Mouse (Mus musculus) cerebellum, adult 9-10 months (tissue): ENCODE data around the gene Timm13.

Experiments used
- DNase-seq: peaks from one replicate; pipeline ENCODE4 v3.0.0; 2022

Gene Timm13

DNA sequence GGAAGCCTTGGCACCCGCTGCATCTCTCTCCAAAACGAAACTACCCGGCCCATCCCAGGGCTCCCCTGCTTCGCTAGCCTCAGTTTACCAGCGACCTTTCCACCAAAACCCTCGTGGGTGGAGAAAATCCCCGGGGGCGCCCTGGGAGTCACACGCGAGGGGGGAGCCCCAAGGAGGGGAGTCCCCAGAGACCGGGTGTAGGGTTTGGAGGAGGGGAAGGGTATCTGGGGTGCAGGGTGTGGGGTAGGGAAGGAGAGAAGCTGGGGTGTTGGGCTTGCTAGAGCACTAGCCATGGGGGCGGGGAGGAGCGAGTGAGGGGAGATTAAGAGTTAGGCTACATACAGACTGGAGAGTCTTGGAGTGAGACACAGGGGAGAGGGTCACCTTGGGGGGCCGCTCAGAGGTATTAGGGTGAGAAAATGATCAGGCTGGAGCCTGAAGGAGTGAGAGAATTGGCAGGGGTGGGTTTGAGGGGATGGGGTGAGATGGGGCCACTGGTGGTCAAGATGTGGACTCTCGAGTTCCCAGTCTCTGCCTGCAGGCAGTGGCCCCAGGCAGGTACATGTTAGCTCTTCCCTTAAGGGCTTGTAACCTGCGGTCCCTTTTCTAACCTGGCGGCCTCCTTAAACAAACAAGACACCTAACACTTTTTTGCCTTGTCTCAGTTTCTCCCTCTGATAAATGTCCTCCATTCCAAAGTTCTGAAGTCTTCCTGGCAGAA lies 32.1 kb upstream of the Timm13 start:
- peak; percentile 45 for DNase-seq

DNA sequence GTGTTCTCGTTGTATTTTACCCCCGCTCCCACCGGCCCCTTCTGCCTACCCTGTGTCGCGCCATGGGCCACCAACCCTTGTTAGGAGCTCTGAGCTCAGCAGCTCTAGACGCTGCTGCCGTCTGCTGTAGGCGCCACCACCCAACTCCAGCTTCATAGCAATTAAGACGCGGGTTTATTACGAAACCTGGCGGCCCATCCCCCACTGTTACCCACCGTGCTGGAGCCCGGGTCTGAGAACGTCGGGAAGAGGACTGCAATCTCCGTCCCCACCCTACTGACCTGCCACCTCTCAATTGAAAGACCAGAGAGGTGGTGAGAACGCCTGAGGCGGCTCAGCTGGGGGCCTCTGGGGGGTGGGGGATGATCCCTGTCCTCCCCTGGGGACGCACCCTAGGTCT lies 31.4 kb upstream of the Timm13 start:
- DNase-seq, result peak; percentile 48

DNA sequence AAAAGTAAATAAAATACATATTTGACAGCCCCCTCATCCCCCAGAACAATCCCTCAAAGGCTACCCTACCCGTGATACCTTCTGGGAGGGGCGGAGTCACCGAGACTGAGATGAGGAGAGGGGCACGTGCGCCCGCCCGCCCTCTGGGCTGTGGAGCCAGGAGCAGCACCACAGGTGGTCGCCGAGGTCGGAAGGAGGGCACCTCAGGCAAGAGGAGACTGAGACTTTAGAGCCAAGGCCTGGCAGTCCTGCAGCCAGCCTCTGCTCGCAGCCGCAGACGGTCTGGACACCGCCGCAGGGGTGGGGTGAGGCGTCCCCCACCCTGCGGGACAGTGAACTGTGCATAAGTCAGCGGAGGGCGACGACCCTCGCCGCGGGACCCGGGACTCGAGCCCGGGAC lies 30.9 kb upstream of the Timm13 start:
- no peak for DNase-seq

DNA sequence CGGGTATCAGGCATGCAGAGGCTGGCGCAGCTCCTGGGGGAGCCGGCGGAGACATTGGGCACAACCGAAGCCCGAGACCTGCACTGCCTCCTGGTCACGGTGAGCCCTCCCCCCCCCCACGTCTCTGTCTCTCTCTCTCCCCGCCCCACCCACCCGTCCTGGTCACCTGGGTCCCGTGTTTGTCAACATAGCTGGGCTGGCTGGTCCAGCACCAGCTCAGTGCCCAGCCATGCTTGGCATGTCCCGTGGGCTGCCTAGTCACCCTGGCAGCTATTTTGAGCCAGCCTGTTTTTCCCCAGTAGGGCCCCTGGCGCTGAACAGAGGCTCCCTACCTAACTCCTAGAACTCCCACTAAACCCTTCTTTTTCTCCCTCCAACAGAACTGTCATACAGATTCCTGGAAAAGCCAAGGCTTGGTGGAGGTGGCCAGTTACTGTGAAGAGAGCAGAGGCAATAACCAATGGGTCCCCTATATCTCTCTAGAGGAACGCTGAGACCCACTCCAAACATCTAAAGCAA lies 30.4 kb upstream of the Timm13 start:
- peak; percentile 55 for DNase-seq

DNA sequence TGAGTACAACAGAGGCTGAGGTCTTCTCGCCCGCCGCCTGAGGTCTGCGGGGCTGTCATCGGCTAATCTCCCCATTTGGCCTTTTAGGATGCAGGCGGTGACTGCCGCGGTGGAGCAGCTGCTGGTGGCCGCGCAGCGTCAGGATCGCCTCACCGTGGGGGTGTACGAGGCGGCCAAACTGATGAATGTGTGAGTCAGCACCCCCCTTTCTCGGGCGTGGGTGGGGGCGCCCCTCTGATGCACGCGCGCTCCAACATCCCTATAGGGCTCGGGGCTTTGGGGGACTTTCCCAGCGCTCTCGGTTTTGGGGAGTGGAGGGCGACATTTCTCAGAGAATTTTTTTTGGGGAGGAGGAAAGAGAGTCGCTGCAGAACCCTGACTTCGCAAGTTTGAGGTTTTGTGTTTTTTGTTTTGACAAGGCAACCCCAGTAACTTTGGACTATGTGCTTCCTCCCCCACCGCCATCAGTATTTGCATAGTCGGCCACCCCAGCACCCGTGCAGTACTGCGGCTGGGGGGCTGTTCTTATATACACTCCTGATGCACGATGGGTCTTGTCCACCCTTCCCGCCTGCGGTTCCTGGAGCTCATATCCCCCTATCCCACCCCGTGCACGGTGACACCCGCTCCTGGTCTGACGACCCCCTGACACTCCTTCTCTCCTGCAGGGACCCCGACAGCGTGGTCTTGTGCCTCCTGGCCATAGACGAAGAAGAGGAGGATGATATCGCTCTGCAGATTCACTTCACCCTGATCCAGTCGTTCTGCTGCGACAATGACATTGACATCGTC lies 29.8 kb upstream of the Timm13 start:
- peak; percentile 72 for DNase-seq

DNA sequence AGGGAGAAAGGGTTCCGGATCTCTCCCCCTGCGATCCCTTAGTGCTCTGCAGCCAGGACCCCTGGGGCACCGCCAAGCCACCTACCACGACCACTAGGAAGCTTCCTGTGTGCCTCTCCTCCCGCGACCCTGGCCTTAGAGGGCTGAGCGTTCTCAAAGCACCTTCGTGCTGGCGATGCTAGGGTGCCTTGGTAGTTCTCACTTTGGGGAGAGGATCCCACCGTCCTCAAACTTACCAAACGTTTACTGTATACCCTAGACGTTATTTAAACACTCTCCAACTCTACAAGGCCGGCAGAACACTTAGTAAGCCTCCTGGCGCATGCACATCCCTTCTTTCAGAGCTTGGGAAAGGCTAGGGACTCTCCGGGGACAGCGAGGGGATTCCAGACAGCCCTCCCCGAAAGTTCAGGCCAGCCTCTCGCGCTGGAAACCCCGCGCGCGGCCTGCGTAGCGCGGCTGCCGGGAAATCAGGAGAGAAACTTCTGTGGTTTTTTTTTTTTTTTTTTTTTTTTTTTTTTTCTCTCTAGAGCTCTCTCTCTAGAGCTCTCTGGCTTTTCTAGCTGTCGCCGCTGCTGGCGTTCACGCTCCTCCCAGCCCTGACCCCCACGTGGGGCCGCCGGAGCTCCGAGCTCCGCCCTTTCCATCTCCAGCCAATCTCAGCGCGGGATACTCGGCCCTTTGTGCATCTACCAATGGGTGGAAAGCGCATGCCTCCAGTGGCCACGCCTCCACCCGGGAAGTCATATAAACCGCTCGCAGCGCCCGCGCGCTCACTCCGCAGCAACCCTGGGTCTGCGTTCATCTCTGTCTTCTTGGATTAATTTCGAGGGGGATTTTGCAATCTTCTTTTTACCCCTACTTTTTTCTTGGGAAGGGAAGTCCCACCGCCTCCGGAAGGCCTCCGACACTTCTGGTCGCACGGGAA lies 28.8 kb upstream of the Timm13 start, which contains the start of gene Gadd45b:
Gene Gadd45b, plus strand, starts transcription at position 775 of the 928 bp plus-strand sequence.
- peak; percentile 99 for DNase-seq

DNA sequence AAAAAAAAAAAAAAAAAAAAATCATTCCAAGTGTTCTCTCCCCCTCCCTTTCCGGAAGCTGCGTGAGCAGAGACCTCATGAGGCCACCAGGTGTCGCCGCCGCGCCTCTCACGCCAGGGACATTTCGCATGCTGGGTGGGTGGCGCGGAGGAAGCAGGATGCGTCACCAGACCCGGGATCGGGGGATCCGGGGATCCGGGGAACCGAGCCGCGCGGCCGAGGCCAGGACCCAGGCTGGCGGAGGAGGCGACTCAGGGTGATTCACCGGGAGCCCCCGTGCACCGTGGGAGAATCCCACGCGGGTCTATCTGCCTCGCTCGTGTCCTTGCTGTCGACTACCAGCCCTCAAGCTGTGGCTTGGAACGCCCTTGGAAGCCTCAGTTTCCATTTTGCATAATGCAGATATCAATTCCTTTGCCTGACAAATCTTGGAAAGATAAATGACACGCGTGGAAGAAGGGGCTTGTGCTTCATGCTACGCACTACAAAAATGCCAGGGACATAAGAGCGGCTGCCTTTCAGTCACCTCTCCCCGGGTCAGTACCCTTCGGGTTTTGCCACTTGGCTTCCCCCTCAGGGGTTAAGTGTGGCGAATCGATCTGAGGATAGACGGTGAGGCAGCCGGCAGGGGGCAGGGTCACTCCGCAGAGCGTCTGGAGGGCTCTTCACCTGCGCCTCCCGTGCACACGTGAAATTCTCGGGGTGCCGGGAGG lies 28.0 kb upstream of the Timm13 start:
- peak; percentile 94 for DNase-seq

DNA sequence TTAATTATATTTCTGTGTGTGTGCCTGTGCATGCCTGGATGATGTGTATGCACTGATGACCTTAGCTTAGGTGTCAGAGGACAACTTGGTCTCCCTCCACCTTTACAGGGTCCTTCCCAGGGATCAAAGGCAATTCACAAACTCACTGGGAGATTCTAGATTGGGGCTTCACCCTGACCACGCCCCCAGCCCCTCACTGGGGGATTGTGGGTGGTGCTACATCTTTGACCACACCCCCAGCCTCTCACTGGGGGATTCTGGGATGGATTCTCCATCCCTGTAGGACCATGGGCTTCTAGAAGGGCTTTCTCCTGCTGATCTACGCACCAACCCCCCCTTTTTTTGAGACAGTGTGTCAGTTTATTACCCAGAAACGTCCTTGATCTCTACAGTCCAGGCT lies 24.7 kb upstream of the Timm13 start:
- DNase-seq, result peak; percentile 37

DNA sequence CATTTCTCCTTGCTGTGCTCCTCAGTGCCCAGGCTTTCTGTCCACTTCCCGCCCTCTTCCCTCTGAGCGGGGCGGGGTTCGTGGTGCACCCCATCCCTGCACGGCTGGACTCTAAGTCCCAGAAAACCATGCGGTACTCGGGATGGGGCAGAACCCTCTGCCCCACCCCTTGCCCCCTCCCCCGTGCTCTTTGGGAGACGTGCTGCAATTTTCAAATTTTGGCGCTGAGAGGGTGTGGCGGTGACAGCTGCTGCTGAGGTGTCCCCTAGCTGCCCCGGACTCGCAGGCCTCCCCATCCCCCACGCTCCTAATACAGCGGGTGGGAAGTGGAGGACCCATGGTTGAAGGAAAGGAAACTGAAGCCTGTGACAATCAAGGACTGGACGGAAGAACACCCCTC lies 21.2 kb upstream of the Timm13 start:
- DNase-seq, result no peak

DNA sequence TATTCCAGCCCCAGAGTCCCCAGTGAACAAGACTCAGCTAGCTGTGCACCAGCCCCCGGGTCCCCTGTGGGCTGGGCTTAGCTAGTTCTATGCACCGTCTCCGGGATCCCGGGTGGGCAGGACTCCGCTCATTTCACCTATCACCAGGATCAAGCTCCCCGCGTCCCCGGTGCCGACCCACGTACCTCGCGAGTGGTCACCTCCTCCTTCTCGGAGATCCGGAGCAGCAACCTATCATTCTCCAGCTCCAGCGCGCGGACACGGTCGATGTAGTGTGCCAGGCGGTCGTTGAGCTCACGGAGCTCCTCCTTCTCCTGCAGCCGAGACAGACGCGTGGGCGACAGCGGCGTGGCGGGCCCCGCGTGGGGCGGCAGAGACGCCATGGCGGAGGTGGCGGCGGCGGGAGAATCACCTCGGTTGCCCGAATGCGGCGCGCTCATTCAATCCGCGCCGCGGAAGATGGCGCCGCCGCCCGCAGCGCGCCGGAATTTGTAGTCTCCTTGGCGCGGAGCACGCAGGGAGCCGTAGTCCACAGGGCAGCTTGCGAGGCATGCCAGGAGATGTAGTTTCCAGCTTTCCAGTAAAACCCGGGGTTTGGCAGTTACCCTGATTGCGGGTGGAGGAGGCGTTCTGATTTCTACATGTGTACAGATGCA lies 17.1 kb upstream of the Timm13 start, which contains the start of gene Lmnb2:
Gene Lmnb2, minus strand, starts transcription at position 467 of the 656 bp plus-strand sequence.
- peak; percentile 89 for DNase-seq

DNA sequence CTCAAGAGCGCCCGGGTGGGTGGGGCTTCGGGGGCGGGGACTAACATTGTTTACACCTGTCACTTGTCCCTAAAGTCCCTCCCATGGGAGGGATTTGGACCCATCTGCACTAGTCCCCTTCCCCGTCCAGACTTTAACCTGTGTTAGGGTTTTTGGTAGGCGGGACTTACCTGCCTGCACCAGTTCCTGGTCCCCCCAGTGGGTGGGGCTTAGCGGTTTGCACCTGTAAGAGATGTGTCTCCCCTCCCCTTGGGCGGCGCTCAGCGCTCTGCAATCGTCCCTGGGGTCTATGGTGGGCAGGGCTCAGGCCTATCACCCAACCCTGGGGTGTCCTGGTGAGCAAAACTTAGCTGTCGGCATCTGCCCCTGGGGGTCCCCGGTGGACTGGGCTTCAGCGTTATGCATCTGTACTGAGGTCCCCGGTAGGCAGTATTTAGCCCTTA lies 16.6 kb upstream of the Timm13 start:
- DNase-seq, result peak; percentile 75

DNA sequence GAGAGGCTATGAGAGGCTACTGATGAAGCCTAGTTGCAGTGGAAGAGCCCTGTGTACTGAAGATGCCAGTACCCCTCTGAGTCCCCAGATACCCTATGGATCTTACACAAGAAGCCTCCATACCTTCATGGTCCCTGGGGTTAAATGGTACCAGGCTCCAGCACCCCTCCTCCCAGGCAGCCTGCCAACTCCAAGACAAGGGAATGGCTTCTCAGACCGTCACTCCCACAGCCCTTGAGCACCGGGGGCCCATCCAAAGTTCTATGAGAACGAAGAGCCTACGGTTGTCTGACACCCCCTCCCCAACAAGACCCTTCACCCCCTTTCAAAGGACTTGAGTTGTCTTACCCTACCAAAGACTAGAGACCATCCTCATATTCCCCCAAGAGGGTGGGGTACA lies 15.0 kb upstream of the Timm13 start:
- peak; percentile 63 for DNase-seq

DNA sequence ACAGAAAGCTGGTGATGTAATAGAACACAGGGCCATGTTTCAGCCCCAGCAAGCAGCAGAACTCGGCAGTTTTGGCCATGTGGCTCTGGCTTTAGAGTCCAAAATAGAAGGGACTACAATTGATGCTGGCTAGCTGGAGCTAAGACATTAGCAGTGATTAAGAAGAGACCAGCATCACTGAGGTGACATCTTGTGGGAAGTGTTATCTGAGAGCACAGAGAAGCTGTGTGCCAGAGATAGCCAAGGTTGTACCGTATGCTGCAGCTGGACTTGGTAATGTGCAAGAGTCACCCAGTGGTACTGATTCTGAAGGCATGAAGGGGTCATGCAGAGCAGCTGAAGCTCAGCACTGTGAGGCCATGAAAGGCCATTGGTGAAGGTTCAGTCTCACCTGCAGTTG lies 14.5 kb upstream of the Timm13 start:
- DNase-seq, result no peak

DNA sequence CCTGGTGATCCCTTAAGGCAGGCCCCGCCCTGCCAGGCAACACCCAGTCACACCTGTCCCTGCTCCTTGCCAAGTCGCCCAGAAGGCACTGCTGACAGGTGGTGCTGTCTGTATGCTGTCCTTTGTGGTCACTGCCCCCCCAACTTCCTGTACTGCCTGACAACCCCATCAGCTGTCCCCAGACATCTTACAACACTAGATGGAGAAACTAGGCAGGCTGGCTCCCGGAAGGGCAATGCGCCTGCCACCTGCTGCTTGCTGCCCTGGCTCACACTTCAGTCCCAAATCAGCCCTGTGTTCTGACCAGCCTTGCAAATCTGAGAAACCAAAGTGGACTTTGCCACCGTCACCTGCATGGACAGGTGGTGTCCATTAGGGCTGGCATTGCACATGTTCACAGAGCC lies 13.5 kb upstream of the Timm13 start:
- peak; percentile 92 for DNase-seq

DNA sequence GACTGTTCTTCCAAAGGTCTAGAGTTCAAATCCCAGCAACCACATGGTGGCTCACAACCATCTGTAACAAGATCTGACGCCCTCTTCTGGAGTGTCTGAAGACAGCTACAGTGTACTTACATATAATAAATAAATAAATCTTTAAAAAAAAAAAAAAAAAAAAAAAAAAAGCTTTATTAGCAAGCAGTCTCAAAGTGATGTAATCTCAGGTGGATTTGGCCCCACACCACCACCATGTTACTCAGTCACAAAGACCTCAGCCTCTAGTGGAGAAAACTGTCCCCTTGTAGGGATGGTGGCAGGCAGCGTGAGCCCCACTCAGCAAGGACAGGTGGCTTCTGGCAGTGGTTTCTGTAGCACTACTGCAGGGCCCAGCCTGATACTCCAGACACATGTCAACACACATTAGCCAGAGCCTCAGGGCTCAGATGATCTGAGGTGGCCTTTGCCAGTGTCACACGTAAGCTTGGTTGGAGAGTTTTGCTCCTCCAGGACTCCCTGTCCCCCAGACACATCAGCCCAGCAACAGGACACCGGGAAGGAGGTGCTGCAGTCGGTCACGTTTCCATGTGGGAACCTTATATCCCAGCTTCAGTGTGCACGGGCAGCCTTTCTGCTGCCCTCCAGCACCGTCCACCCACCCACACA lies 12.7 kb upstream of the Timm13 start:
- DNase-seq, result no peak

DNA sequence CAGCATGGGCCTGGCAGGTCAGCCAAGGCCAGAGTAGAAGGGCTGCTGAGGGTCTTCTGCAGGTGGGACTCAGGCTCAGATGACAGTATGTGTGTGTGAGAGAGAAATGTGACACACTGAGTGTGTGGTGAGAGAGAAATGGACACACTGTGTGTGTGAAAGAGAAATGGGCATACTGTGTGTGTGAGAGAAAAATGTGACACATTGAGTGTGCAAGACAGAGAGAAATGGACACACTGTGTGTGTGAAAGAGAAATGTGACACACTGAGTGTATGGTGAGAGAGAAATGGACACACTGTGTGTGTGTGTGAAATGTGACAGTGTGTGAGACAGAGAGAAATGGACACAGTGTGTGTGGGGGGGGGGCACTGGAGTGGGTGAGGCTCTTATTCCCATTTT lies 11.1 kb upstream of the Timm13 start:
- no peak for DNase-seq

DNA sequence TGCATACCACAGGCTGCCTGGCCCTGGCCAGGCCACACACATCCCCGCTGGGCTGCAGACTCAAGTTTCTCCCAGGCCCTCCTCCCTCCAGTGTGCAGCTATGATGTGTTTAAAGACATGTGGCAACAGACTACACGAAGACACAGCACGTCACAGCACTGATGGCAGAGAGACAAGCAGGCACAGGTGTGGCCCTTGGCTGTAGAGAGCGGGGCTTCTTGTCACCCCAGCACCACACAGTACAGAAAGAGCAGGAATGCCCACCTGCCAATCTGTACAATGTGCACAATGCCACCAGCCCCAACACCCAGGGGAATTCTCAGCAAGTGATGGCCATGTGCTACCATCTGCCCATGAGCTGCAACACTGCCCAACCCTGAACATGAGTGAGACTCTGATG lies 10.6 kb upstream of the Timm13 start:
- DNase-seq, result no peak

DNA sequence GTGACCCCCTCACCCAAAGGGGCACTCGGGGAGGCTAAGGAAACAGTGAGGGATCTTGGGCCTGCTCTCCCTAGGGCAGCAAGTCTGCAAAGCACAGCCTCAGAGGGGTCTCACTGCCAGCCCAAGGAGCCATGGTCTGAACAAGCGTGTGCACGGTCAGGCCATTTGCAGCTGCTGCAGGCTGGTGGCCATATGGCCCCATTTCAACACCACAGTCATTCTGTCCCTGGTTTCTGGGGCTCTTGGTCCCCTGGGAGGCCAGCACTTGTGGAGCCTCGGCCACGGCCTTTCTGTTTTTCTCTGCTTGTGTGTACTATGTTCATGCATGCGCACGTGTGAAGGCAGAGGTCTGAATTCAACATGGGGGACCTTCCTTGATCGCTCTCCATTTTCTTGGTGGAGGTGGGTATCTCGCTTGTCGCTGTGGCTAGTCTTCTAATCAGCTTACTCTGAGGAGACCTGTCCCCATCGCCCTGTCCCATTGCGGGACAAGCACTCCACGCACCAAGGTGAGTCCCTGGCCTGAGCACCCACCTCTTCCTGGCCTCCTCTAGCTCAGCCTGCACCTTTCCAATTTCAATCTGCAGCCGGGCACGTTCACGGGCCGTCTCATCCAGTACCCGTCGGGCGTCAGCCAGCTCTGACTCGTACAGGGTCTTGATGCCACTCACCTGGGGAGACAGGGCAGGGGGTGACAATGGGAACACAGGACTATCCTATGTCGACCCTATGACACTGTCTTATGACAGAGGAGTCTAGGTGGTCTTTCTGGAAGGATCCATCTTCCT lies 8.8 kb upstream of the Timm13 start:
- DNase-seq, result no peak

DNA sequence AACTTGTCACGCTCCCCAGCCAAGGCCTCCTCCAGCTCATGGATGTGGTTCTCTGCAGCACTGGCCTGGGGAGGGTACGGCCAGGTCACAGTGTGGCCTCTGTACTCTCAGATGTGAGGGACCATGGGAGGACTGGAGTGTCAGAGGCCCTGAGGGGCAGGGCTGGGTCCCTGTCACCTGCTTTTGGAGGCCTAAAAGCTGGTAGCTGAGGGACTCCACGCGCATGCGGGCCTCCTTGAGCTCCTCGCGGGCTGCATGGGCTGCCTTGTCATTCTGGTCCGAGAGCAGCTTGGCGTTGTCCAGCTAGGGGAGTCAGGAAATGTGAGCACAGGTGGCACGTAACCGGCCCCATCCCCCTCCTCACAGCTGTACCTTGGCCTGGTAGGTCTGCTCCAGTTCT lies 3.9 kb upstream of the Timm13 start:
- no peak for DNase-seq

DNA sequence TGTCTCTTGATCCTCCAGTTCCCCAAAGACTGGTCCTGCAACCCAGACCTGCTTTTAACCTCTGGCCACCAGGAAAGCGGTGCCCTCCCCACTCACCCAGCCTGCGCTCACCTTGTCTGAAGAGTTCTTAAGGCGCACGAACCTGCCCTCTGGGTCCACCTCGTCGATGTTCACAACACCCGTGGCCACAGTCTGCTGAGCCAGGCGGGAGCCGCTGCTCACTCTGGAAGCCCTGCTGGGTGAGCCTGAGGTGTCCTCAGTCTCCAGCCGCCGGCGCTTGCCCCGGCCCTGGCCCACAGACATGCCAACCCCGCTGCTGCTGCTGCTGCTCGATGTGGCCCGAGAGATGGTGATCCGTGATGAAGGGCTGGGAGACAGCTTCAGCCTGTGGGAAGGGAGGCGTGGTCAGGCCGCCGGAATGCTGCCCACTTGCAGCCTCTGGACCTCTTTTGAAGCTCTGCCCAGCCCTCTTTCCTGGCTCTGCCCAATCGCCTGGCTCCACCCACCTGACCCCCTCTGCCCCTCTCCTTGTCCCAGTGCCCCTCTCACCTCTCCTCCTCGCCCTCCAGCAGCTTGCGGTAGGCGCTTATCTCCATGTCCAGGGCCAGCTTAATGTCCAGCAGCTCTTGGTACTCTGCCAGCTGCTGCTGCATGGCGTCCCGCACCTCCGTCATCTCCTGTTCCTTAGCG lies 3.4 kb upstream of the Timm13 start:
- DNase-seq, result no peak
